Mouse (Mus musculus) heart, embryonic 14.5 days (tissue): ENCODE data around the gene Agap1. TPM values are rescaled to one million over a fixed set of nuclear protein-coding genes. Genes with fewer than 3 reads are reported as not detected.
"Not testable (repeated sequence)": the region's sequence is repeated elsewhere in the genome, so short reads cannot be mapped to it uniquely, and the experiment has no call there.

Experiments
- ATAC-seq: fragments of 200-750 bp; cut with Nextera tagmentation; 2 replicates; pipeline ENCODE4 v1.8.0; 2017; ENCODE audit warnings: low read depth, moderate TSS enrichment; ENCODE audit not compliant: insufficient number of reproducible peaks, insufficient read depth, low FRiP score
- H3K27ac ChIP-seq, 2 experiments: fragments of 200-500 bp in 1 of 2; fragments of 300-500 bp in 1 of 2; sonication (generic) in 1 of 2; replicated peaks in 1 of 2; 2 replicates each; pipeline ENCODE4 v1.5.1; 2012 to 2014; ENCODE audit warnings: low read depth in 2 of 2, low read length in 2 of 2, control low read depth in 1 of 2, mild to moderate bottlenecking in 1 of 2, mixed read lengths in 1 of 2; ENCODE audit not compliant: control insufficient read depth in 1 of 2, insufficient read depth in 1 of 2
- H3K27me3 ChIP-seq: fragments of 300-500 bp; sonication (generic); 2 replicates; pipeline ENCODE4 v1.6.1; 2014; ENCODE audit warnings: mild to moderate bottlenecking, low read length, control low read depth; ENCODE audit not compliant: control insufficient read depth, insufficient read depth
- H3K36me3 ChIP-seq: fragments of 300-500 bp; sonication (generic); 2 replicates; pipeline ENCODE4 v1.6.1; 2014; ENCODE audit warnings: mild to moderate bottlenecking, control low read depth, low read length, mixed read lengths; ENCODE audit not compliant: control insufficient read depth, insufficient read depth
- H3K4me1 ChIP-seq, 2 experiments: fragments of 200-500 bp in 1 of 2; fragments of 300-500 bp in 1 of 2; sonication (generic) in 1 of 2; 2 replicates each; pipeline ENCODE4 v1.6.1; 2012 to 2014; ENCODE audit warnings: low read length in 2 of 2, control low read depth in 1 of 2, mixed read lengths in 1 of 2; ENCODE audit not compliant: control insufficient read depth in 2 of 2, insufficient read depth in 2 of 2
- H3K4me2 ChIP-seq: fragments of 300-500 bp; sonication (generic); 2 replicates; pipeline ENCODE4 v1.6.1; 2014; ENCODE audit warnings: mild to moderate bottlenecking, low read length
- H3K4me3 ChIP-seq, 2 experiments: fragments of 200-500 bp in 1 of 2; fragments of 300-500 bp in 1 of 2; sonication (generic) in 1 of 2; 2 replicates each; pipeline ENCODE4 v1.5.1; 2012 to 2014; ENCODE audit warnings: low read length in 2 of 2, mild to moderate bottlenecking in 2 of 2, control low read depth in 1 of 2, low read depth in 1 of 2, moderate library complexity in 1 of 2; ENCODE audit not compliant: control insufficient read depth in 1 of 2, insufficient read depth in 1 of 2
- H3K9ac ChIP-seq: fragments of 300-500 bp; sonication (generic); 2 replicates; pipeline ENCODE4 v1.6.1; 2014; ENCODE audit warnings: mild to moderate bottlenecking, low read length
- H3K9me3 ChIP-seq: fragments of 300-500 bp; sonication (generic); 2 replicates; pipeline ENCODE4 v1.6.1; 2016; ENCODE audit warnings: low read length, control low read depth; ENCODE audit not compliant: control insufficient read depth
- WGBS: fragments of 180-500 bp; shearing (Covaris S2); extraction: QIAGEN DNeasy Blood & Tissue Kit; methylation state at CpG from one replicate; pipeline ENCODE4 v1.1.7; 2014; 5-methylcytosine and 5-hydroxymethylcytosine counted together
- polyA plus RNA-seq: library from polyadenylated mRNA; unstranded; fragments of >200 nt; fragmentation: Nextera tagmentation; extraction: Ambion mirVana; gene quantifications from 2 replicates; pipeline ENCODE4 v1.2.1, GENCODE M21; 2014

Agap1 gene
- polyA plus RNA-seq, 1 experiment from 2014 or later: 17.0 TPM

DNA sequence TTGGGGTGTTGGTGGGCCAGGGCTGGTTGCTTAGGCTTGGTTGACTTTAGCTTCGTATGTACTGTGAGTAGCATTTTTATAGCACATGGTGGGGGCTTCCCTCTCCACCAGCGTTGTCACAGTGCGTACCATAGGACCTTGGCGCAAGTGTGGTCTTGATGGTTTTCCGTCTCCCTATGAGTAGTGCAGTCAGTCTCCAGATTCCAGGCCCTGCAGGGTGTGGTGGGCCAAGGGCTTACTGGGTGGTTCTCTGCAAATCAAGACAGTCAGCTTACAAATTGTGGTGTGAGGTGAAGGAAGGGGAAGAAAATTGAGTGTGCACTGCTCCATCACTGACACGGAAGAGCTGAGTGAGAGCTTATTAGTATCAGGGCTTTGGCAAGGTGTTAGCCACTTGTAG is 32.3 kb downstream of the Agap1 start:
- 92% methylated on average over 6 of the region's 6 CpGs for WGBS
- H3K4me1 ChIP-seq: peaks cover 10 to 15% of the 10 kb centered on the region in 2 experiments
- no peaks in the 10 kb centered on the region for H3K27me3 ChIP-seq
- no peak overlapping the region for H3K4me2 ChIP-seq
- H3K9ac ChIP-seq: no peak overlapping the region
- H3K27ac ChIP-seq: no peak overlapping the region
- ATAC-seq: no peak
- no peak overlapping the region for H3K4me3 ChIP-seq
- H3K36me3 ChIP-seq: no peaks in the 10 kb centered on the region
- H3K9me3 ChIP-seq: no peaks in the 10 kb centered on the region

DNA sequence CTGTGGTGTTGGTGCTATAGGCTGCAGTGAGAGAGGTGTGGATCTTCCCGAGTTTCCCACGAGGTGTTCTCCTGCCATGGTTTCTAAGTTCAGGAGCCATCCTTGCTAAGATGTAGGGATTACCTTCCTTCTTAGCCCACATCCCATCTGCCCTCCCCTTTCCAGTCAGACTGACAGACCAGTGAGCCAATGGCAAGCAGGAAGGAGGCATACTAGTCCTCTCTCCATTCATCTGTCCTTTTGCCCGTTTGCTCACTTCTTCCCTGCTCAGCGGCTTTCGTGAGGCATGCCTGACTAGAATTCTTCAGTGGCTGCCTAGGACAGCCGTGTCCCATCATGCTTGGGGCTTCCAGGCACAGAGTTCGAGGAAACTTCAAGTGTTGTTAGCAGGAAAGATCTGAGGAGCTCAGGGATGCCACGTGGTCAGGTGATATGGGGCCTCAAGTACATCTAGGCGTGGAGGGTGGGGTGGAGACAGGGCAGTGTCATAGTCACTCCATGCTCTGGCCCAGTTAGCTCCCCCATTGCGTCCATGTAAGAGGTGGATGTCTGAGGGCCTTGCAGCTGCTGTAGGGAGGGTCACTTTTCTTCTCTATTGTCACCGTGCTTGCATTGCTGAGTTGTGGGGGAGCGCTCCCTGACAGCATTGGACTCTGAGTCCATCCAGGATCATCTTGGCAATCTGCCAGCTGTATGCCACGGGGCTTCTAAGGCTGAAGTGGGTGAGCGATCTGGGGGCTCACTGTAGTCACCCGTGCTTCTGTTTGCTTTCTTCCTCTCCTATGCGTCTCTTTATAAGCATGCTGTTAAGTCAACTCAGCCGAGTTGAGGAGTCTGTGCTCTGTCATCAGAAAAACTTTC is 34.7 kb downstream of the Agap1 start:
- Histone ChIP-seq H3K36me3 (no peaks in the 10 kb centered on the region), H3K4me2 (no peak overlapping the region), H3K27me3 (no peaks in the 10 kb centered on the region), H3K9me3 (no peaks in the 10 kb centered on the region), H3K4me3 (no peak overlapping the region), H3K4me1 (peaks cover 11 to 15% of the 10 kb centered on the region in 2 experiments), H3K9ac (no peak overlapping the region), H3K27ac (no peak overlapping the region)
- WGBS: 50% methylated on average over 17 of the region's 17 CpGs
- ATAC-seq: no peak

DNA sequence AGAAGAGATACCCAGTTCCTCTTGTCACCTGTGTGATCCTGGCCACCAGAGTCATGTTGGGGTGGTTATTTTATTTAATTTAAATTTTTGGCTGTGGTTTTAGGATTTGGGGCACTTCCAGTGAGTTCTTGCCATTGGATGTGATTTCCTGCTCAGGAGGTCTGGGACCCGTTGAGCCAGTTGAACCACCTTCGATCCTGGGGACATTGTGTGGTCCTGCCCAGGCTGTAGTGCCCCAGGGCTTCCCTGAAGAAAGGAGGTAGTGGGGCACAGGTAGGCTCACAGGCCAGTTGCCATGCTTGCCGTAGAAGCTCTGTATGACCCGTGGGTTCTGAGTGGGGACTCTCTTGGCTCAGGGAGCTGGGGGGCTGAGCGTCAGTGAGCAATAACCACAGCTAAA is 38.6 kb downstream of the Agap1 start:
- Histone ChIP-seq H3K36me3 (no peaks in the 10 kb centered on the region), H3K9ac (no peak overlapping the region), H3K4me3 (no peak overlapping the region), H3K27ac (no peak overlapping the region), H3K4me1 (peaks cover 13 to 15% of the 10 kb centered on the region in 2 experiments), H3K9me3 (no peaks in the 10 kb centered on the region), H3K27me3 (no peaks in the 10 kb centered on the region), H3K4me2 (no peak overlapping the region)
- WGBS: 86% methylated on average over 5 of the region's 5 CpGs
- ATAC-seq: no peak

DNA sequence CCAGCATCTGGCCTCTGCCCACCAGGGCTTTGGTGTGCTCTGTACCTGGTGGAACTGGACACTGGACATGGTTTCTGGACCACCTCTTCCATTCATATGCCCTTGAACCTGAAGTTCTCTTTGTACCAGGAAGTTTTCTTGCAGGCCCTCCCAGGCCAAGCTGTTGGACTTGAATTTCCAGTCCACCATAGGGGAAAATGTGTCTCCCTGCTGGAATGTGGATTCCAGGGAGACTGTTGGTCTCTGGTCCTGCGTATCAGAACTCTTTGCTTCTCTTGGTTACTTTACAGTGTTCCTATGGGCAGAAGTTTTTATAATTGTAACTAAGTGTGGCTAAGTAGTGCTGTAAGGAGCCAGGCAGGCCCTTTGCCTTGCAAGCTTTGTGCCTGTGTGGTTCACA is 40.2 kb downstream of the Agap1 start:
- 85% methylated on average over 1 of the region's 1 CpGs for WGBS
- H3K9ac ChIP-seq: no peak overlapping the region
- no peaks in the 10 kb centered on the region for H3K9me3 ChIP-seq
- no peak overlapping the region for H3K4me3 ChIP-seq
- no peaks in the 10 kb centered on the region for H3K27me3 ChIP-seq
- peaks cover 6% of the 10 kb centered on the region in 2 experiments; a peak in 3 of 4 replicates for H3K4me1 ChIP-seq
- H3K27ac ChIP-seq: no peak overlapping the region
- H3K4me2 ChIP-seq: no peak overlapping the region
- ATAC-seq: no peak
- no peaks in the 10 kb centered on the region for H3K36me3 ChIP-seq

DNA sequence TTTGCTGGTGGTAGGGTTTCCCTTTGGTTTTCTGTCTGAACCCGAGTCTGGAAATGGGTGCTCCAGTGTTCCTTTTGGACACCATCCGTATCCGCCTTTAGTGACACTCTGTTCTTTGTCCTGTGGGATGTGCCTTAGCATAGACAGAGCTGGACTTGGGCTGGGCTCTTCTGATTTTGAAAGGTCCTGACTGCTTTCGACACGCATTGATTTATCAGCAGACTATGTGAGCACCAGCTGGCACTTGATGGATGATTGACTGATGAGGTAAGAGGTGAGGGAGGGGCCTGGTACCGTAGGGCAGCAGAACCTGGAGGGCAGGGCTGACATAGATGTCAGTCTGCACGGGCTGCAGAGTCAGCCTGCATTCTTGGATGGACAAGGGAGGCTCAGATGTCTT is 41.6 kb downstream of the Agap1 start:
- Histone ChIP-seq H3K9ac (no peak overlapping the region), H3K36me3 (no peaks in the 10 kb centered on the region), H3K27me3 (no peaks in the 10 kb centered on the region), H3K27ac (no peak overlapping the region), H3K4me1 (peaks cover 7 to 8% of the 10 kb centered on the region in 2 experiments; a peak in 2 of 4 replicates), H3K4me2 (no peak overlapping the region), H3K4me3 (no peak overlapping the region), H3K9me3 (no peaks in the 10 kb centered on the region)
- WGBS: 55% methylated on average over 7 of the region's 7 CpGs
- ATAC-seq: no peak

DNA sequence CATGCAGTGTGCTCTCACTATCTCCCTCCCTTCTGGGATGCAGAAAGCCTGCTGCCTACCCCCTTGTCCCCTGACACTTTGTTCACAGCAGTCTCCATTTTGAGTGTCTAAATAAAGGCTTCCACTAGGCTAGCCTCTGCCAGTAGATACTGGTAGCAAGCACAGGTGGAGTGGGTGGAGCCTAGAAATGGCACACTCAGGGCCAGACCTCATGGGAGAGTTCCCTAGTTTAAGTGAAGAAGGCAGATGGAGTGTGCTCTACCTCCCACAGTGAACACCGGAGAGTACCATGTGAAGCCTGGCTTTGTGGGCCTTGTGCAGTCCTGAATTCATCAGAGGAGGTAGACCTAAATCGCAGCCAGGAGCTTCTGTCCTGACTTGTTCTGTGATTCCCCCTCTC is 46.3 kb downstream of the Agap1 start:
- ATAC-seq: no peak
- Histone ChIP-seq H3K27me3 (no peaks in the 10 kb centered on the region), H3K9ac (no peak overlapping the region), H3K4me3 (no peak overlapping the region), H3K27ac (no peak overlapping the region), H3K36me3 (no peaks in the 10 kb centered on the region), H3K4me2 (no peak overlapping the region), H3K9me3 (no peaks in the 10 kb centered on the region), H3K4me1 (peaks cover 6 to 7% of the 10 kb centered on the region in 2 experiments; a peak in 2 of 4 replicates)
- 94% methylated on average over 2 of the region's 2 CpGs for WGBS

DNA sequence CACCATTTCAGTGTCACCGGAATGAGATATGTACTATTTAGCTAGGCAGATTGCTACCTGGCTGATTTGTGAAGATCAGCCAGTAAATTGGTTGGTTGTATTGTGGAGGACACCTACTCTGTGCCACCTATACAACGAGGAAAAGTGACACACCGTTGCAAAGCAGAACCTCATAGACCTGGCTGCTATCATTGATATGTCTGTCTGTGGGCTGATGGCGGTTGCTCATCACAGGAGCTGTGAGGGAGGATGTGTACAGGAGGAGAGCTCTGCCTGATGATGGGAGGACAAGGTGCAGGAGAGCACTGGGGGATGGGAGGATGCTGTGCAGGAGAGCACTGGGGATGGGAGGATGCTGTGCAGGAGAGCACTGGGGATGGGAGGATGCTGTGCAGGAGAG is 46.7 kb downstream of the Agap1 start:
- no peak for ATAC-seq
- WGBS: 77% methylated on average over 4 of the region's 4 CpGs
- Histone ChIP-seq H3K27me3 (no peaks in the 10 kb centered on the region), H3K9ac (no peak overlapping the region), H3K36me3 (no peaks in the 10 kb centered on the region), H3K4me1 (peaks cover 3 to 7% of the 10 kb centered on the region in 2 experiments; a peak in 2 of 4 replicates), H3K4me3 (no peak overlapping the region), H3K4me2 (no peak overlapping the region), H3K9me3 (no peaks in the 10 kb centered on the region), H3K27ac (no peak overlapping the region)

DNA sequence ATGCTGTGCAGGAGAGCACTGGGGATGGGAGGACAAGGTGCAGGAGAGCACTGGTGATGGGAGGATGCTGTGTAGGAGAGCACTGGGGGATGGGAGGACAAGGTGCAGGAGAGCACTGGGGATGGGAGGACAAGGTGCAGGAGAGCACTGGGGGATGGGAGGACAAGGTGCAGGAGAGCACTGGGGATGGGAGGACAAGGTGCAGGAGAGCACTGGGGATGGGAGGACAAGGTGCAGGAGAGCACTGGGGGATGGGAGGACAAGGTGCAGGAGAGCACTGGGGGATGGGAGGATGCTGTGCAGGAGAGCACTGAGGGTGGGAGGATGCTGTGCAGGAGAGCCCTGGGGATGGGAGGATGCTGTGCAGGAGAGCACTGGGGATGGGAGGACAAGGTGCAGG is 47.3 kb downstream of the Agap1 start:
- not testable (repeated sequence) for ATAC-seq, H3K36me3 ChIP-seq, H3K27ac ChIP-seq, H3K9ac ChIP-seq, H3K4me2 ChIP-seq, H3K27me3 ChIP-seq, H3K4me1 ChIP-seq, H3K9me3 ChIP-seq, H3K4me3 ChIP-seq
